Mouse (Mus musculus): ENCODE data around the gene Timm22.

DNA sequence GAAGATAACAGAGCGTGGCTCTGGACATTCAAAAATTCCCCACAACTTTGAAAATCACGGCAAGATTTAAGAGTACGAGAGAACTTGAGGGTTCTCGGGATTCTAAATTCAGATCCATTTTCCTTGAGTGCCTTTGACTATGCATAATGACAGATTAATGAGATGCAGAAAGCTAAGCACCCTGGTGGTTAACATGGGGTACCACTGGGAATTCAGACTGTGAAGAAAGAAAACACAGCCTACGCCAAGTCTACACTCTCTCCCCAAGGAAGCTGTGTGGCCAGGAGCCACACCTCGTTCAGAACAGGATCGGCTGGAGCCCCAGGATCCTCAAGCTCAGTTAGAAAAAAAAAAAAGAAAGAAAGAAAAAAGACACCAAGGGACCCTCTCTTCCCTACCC lies 14.2 kb upstream of the Timm22 start:
- no peak for TF ChIP-seq CTCF (IDR thresholded peaks at IDR 0.05)
- TF ChIP-seq POLR2A (IDR thresholded peaks at IDR 0.05; ENCODE audit: insufficient read depth, low read depth, low read length): no peak
